Mouse (Mus musculus) lung, adult 2 months (tissue): ENCODE results near the gene Cacng8.

ENCODE experiments used
- CTCF ChIP-seq: fragments of 200-500 bp; IDR thresholded peaks from 2 replicates; pipeline ENCODE4 v1.5.1; 2011; ENCODE audit warnings: mild to moderate bottlenecking, low read length, control low read depth; ENCODE audit not compliant: insufficient read depth
- POLR2A ChIP-seq: fragments of 200-500 bp; IDR thresholded peaks from 2 replicates; pipeline ENCODE4 v1.6.1; 2011; ENCODE audit warnings: low read depth, mild to moderate bottlenecking, control low read depth, low read length, borderline replicate concordance; ENCODE audit errors: extremely low read depth

DNA sequence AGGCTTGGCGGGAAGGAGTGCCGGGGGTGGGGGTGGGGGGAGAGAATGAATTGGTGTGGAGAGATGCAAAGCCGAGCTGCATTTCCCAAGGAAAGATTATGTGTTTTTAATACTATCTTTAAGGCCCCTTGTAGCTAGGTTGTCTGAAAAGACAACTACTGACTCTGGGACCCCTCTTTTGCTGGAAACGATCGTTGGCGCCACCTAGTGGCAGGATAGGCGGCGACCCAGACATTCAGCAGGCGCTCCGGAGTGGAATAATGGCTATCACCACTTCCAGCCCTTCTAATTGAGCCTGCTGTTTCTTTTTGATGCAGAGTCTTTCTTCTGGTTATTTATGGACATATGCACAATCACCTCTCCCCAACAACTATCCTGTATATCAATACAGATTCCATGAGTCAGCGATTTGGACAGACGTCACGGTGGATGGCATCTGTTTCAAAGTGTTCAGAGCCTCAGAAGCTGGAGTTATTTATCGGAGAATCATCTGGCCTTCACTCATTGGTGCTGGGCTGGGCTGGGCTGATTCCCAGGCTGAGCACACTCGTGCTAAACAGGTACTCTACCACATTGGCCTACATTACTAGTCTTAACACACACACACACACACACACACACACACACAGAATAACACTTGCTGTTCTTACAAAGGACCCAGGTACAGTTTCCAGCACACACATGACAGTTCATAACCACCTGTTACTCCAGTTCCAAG, 58.4 kb downstream of the Cacng8 start:
- TF ChIP-seq POLR2A = no peak
- peak; percentile 57 for TF ChIP-seq CTCF
